Mouse (Mus musculus): ENCODE results near the gene Atxn3. TPM values are rescaled to one million over a fixed set of nuclear protein-coding genes. Genes with fewer than 3 reads are reported as not detected.

The Atxn3 gene
- polyA plus RNA-seq (2015; fragmentation: Nextera tagmentation; extraction: Ambion mirVana): 11.7 and 14.9 TPM in 2 replicates

DNA sequence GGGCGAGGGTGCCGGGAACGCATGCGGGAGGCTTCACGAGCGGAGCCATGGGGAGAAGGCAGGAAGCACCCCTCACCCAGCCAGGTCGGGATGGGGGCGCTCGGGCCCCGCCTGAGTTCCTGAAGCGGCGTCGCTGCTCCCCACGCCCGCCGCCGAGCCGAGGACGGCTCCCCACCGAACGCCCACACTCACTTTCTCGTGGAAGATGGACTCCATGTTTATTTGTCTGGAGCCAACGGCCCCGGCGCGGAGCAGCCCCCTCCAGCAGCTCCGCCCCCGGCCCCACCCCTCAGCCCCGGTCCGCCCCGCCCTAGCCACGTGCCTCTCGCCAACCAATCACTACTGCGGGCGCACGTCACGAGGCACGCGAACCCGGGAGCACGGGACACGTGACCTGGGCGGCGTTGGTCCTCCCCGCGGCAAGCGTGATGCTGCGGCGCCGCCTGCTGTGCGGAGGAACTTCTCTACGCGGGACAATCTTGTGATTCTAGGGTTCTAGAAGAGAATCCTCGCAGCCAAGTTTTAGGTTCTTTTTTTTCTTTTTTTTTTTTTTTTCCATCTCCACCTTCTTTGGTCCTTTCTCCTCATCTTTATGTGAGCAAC, at the start of gene Atxn3:
TSS of gene Atxn3 (minus strand) at position 305 of the 603 bp plus-strand sequence.
- peak; percentile 99 for ATAC-seq (replicated peaks; ENCODE audit: low FRiP score)
- Histone ChIP-seq H3K27ac (peak within 1 kb of the TSS; percentile 72), H3K36me3 (no peaks in the 10 kb centered on the region), H3K27me3 (no peaks in the 10 kb centered on the region), H3K4me2 (peak within 1 kb of the TSS; percentile 64), H3K4me1 (peaks cover 13% of the 10 kb centered on the region), H3K9ac (peak within 1 kb of the TSS; percentile 82), H3K9me3 (replicated peaks) (no peaks in the 10 kb centered on the region), H3K4me3 (replicated peaks) (peak within 1 kb of the TSS; percentile 83)
- WGBS: under 1% methylated on average over 50 of the region's 54 CpGs

DNA sequence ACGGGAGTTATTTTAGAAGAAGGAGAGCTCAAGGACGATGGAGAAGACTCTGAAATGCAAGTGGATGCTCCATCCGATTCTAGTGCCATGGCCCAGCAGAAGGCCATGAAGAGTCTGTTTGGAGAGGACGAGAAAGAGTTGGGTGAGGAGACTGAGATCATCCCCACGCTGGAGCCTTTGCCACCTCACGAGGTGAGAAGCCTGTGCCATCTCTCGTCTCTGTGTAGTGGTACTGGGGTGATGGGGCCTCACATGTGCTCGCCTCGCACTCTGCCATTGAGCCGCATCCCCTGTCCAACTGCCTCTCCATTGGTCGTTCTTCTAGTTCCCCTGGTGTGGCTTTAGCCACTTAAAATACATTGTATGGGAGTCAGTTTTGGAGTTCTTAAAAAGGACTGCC, 42.7 kb upstream of the Atxn3 start:
- H3K36me3 ChIP-seq: peaks cover 95% of the 10 kb centered on the region

GRCm38 (mm10) chr12:101998929-101999328, 40.9 kb upstream of the Atxn3 start:
- H3K4me2 ChIP-seq: no peak overlapping the region
- WGBS: 92% methylated on average over 5 of the region's 5 CpGs
- no peak overlapping the region for H3K9ac ChIP-seq
- peaks cover 89% of the 10 kb centered on the region for H3K36me3 ChIP-seq
- no peak overlapping the region for H3K4me3 ChIP-seq (replicated peaks)
- no peak for ATAC-seq (replicated peaks; ENCODE audit: low FRiP score)
- H3K4me1 ChIP-seq: no peaks in the 10 kb centered on the region
- no peak overlapping the region for H3K27ac ChIP-seq
- H3K9me3 ChIP-seq (replicated peaks): no peaks in the 10 kb centered on the region
- H3K27me3 ChIP-seq: no peaks in the 10 kb centered on the region

More for the DNA sequence above, 42.7 kb upstream of the Atxn3 start:
- H3K27me3 ChIP-seq: no peaks in the 10 kb centered on the region
- H3K27ac ChIP-seq: no peak overlapping the region
- 93% methylated on average over 11 of the region's 11 CpGs for WGBS
- ATAC-seq (replicated peaks; ENCODE audit: low FRiP score): no peak
- no peaks in the 10 kb centered on the region for H3K9me3 ChIP-seq (replicated peaks)
- H3K4me1 ChIP-seq: no peaks in the 10 kb centered on the region
- no peak overlapping the region for H3K9ac ChIP-seq
- no peak overlapping the region for H3K4me2 ChIP-seq
- no peak overlapping the region for H3K4me3 ChIP-seq (replicated peaks)

DNA sequence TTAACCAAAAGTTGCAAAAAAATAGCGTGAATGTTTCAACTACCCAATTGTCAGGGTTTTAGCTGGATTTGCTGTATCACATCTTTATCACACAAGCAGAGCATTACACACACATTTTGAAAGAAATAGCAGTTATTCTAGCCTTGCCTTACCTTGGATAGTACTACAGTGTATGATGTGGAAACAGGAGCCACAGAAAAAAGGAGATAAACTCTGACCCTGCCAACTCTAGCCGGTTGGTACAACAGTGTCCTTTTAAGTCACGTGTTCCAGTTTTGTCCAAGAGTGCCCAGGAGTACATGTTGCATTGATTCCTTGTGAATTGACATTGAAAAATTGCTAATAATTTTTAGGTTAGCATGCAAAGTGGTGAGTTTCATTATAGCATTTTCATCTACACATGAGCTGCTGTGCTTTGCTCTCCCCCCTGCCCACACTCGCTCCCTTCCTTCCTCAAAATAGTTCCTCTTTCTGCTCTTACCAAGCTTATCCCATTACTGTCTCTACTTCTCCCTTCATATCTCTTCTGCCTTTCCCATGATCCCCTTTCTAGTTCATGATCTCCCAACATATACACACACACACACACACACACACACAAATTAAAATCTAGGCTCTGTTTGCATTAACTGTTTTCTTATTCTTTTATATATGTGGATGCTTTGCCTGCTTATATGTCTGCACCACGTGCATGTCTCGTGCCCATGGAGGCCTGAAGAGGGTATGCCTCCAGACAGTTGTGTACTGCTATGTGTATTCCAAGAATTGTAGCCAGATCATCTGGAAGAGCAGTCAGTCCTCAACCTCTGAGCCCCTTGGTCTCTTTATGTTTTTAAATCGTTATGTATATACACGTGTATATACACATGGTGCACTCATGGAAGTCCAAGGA, 36.8 kb upstream of the Atxn3 start:
- H3K4me2 ChIP-seq: no peak overlapping the region

GRCm38 (mm10) chr12:101987659-101988058, 29.6 kb upstream of the Atxn3 start:
- no peak for ATAC-seq (replicated peaks; ENCODE audit: low FRiP score)
- H3K4me3 ChIP-seq (replicated peaks): no peak overlapping the region
- H3K27ac ChIP-seq: no peak overlapping the region
- peaks cover 93% of the 10 kb centered on the region for H3K36me3 ChIP-seq
- H3K9me3 ChIP-seq (replicated peaks): no peaks in the 10 kb centered on the region
- H3K4me2 ChIP-seq: no peak overlapping the region
- H3K4me1 ChIP-seq: no peaks in the 10 kb centered on the region
- no peaks in the 10 kb centered on the region for H3K27me3 ChIP-seq
- 92% methylated on average over 6 of the region's 6 CpGs for WGBS
- no peak overlapping the region for H3K9ac ChIP-seq

More for the DNA sequence above, 36.8 kb upstream of the Atxn3 start:
- Histone ChIP-seq H3K4me1 (no peaks in the 10 kb centered on the region), H3K27ac (no peak overlapping the region), H3K27me3 (no peaks in the 10 kb centered on the region), H3K4me3 (replicated peaks) (no peak overlapping the region), H3K9me3 (replicated peaks) (no peaks in the 10 kb centered on the region), H3K36me3 (peaks cover 88% of the 10 kb centered on the region), H3K9ac (no peak overlapping the region)
- ATAC-seq (replicated peaks; ENCODE audit: low FRiP score): no peak
- 95% methylated on average over 8 of the region's 8 CpGs for WGBS

GRCm38 (mm10) chr12:101985110-101985509, 27.1 kb upstream of the Atxn3 start:
- ATAC-seq (replicated peaks; ENCODE audit: low FRiP score): no peak
- H3K4me3 ChIP-seq (replicated peaks): no peak overlapping the region
- H3K9ac ChIP-seq: no peak overlapping the region
- H3K4me2 ChIP-seq: no peak overlapping the region
- no peaks in the 10 kb centered on the region for H3K9me3 ChIP-seq (replicated peaks)
- no peaks in the 10 kb centered on the region for H3K4me1 ChIP-seq
- no peak overlapping the region for H3K27ac ChIP-seq
- 56% methylated on average over 3 of the region's 3 CpGs for WGBS
- H3K27me3 ChIP-seq: no peaks in the 10 kb centered on the region
- H3K36me3 ChIP-seq: peaks cover 80% of the 10 kb centered on the region

- Histone ChIP-seq H3K9ac (no peak overlapping the region), H3K27ac (no peak overlapping the region), H3K27me3 (no peaks in the 10 kb centered on the region), H3K36me3 (peaks cover 63% of the 10 kb centered on the region), H3K4me2 (no peak overlapping the region), H3K9me3 (replicated peaks) (no peaks in the 10 kb centered on the region), H3K4me1 (no peaks in the 10 kb centered on the region), H3K4me3 (replicated peaks) (no peak overlapping the region)
- 94% methylated on average over 9 of the region's 9 CpGs for WGBS
- ATAC-seq (replicated peaks; ENCODE audit: low FRiP score): no peak
Observed at GRCm38 (mm10) chr12:101982977-101983376, 24.9 kb upstream of the Atxn3 start.

GRCm38 (mm10) chr12:101981559-101981958, 23.5 kb upstream of the Atxn3 start:
- 86% methylated on average over 2 of the region's 2 CpGs for WGBS
- H3K9me3 ChIP-seq (replicated peaks): no peaks in the 10 kb centered on the region
- no peak overlapping the region for H3K27ac ChIP-seq
- H3K27me3 ChIP-seq: no peaks in the 10 kb centered on the region
- no peak overlapping the region for H3K4me2 ChIP-seq
- H3K4me1 ChIP-seq: peaks cover 11% of the 10 kb centered on the region
- peaks cover 51% of the 10 kb centered on the region for H3K36me3 ChIP-seq
- ATAC-seq (replicated peaks; ENCODE audit: low FRiP score): no peak
- no peak overlapping the region for H3K9ac ChIP-seq
- H3K4me3 ChIP-seq (replicated peaks): no peak overlapping the region

DNA sequence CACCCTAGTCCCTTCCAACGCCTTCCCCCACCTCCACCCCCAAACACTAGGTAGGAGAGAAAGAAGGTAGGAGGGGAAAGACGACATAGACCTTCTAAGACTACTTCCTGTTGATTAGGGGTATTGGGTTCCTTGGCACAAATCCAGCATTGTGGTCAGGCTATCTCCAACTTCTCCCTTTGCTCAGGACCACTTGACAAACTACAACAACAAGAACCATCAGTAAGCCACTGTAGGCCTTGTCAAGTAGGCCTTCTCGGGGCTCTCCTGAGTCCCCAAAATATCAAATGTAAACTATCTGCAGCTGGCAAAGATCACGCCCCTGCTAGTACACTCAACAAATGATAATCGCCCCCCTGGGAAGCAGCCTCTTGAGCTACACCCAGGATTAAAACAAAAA, 22.2 kb upstream of the Atxn3 start:
- H3K9me3 ChIP-seq (replicated peaks): no peaks in the 10 kb centered on the region
- 68% methylated on average over 5 of the region's 5 CpGs for WGBS
- no peak overlapping the region for H3K9ac ChIP-seq
- peaks cover 42% of the 10 kb centered on the region for H3K36me3 ChIP-seq
- H3K27me3 ChIP-seq: no peaks in the 10 kb centered on the region
- no peak overlapping the region for H3K27ac ChIP-seq
- no peak overlapping the region for H3K4me2 ChIP-seq
- ATAC-seq (replicated peaks; ENCODE audit: low FRiP score): no peak
- H3K4me3 ChIP-seq (replicated peaks): no peak overlapping the region
- peaks cover 11% of the 10 kb centered on the region for H3K4me1 ChIP-seq

- Histone ChIP-seq H3K27ac (no peak overlapping the region), H3K4me1 (peaks cover 15% of the 10 kb centered on the region), H3K27me3 (no peaks in the 10 kb centered on the region), H3K36me3 (peaks cover 32% of the 10 kb centered on the region), H3K9ac (no peak overlapping the region), H3K9me3 (replicated peaks) (no peaks in the 10 kb centered on the region), H3K4me3 (replicated peaks) (no peak overlapping the region), H3K4me2 (no peak overlapping the region)
- WGBS: 87% methylated on average over 8 of the region's 8 CpGs
- ATAC-seq (replicated peaks; ENCODE audit: low FRiP score): no peak
Observed at GRCm38 (mm10) chr12:101979213-101979750, 21.2 kb upstream of the Atxn3 start.

- H3K27ac ChIP-seq: no peak overlapping the region
- H3K4me2 ChIP-seq: no peak overlapping the region
- 89% methylated on average over 1 of the region's 1 CpGs for WGBS
- peaks cover 25% of the 10 kb centered on the region for H3K36me3 ChIP-seq
- ATAC-seq (replicated peaks; ENCODE audit: low FRiP score): no peak
- H3K9ac ChIP-seq: no peak overlapping the region
- H3K4me3 ChIP-seq (replicated peaks): no peak overlapping the region
- no peaks in the 10 kb centered on the region for H3K27me3 ChIP-seq
- peaks cover 16% of the 10 kb centered on the region for H3K4me1 ChIP-seq
- no peaks in the 10 kb centered on the region for H3K9me3 ChIP-seq (replicated peaks)
Observed at GRCm38 (mm10) chr12:101978588-101978987, 20.5 kb upstream of the Atxn3 start.

- H3K9ac ChIP-seq: no peak overlapping the region
- no peak overlapping the region for H3K27ac ChIP-seq
- H3K4me3 ChIP-seq (replicated peaks): no peak overlapping the region
- no peaks in the 10 kb centered on the region for H3K9me3 ChIP-seq (replicated peaks)
- peaks cover 16% of the 10 kb centered on the region for H3K4me1 ChIP-seq
- no peak for ATAC-seq (replicated peaks; ENCODE audit: low FRiP score)
- no peak overlapping the region for H3K4me2 ChIP-seq
- WGBS: 87% methylated on average over 5 of the region's 5 CpGs
- H3K36me3 ChIP-seq: peaks cover 21% of the 10 kb centered on the region
- H3K27me3 ChIP-seq: no peaks in the 10 kb centered on the region
Observed at GRCm38 (mm10) chr12:101978162-101978561, 20.1 kb upstream of the Atxn3 start.
